Mouse (Mus musculus): Measurements from ENCODE around the gene Pcid2. TPM values are rescaled to one million over a fixed set of nuclear protein-coding genes. Genes with fewer than 3 reads are reported as not detected.

The Pcid2 gene
- total and polyA plus RNA-seq, 3 experiments: 50.1 to 90.6 (median 68.1) TPM

DNA sequence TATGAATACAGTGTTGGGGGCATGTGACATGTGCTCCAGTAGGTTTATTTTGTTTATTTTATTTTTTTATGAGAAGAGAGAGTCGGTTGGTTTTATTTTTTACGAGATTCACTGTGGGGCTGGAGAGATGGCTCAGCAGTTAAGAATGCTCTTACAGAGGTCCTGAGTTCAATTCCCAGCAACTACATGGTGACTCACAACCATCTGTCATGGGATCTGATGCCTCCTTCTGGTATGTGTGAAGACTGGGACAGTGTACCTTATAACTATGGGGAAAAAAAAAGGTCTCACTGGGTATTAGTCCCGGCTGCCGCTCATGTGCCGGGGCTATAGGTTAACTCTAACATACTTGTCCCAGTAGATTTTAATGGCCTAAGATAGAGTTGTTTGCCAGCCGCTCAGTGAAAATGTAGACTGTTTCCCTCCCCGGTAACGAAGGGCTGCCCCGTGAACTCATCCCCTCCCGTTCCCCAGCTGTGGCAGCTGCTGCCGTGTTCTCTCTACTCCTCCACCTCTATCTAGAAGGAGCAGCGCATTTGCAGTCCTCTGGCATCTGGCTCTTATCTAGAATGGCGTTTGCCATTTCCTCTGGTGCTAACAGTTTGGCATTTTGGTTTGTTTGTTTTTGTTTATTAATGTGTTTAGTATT, 2.9 kb upstream of the Pcid2 start (continued):
- TF ChIP-seq MAFK (IDR thresholded peaks at IDR 0.05; ENCODE audit: borderline replicate concordance, low read depth, low read length): no peak
- TF ChIP-seq MYC (IDR thresholded peaks at IDR 0.05; ENCODE audit: low read depth, low read length): 0 out of 2 replicates have a peak, but pooled peaks have one; percentile 8
- no peak for TF ChIP-seq CHD1 (IDR thresholded peaks at IDR 0.05; ENCODE audit: low read depth, low read length)

DNA sequence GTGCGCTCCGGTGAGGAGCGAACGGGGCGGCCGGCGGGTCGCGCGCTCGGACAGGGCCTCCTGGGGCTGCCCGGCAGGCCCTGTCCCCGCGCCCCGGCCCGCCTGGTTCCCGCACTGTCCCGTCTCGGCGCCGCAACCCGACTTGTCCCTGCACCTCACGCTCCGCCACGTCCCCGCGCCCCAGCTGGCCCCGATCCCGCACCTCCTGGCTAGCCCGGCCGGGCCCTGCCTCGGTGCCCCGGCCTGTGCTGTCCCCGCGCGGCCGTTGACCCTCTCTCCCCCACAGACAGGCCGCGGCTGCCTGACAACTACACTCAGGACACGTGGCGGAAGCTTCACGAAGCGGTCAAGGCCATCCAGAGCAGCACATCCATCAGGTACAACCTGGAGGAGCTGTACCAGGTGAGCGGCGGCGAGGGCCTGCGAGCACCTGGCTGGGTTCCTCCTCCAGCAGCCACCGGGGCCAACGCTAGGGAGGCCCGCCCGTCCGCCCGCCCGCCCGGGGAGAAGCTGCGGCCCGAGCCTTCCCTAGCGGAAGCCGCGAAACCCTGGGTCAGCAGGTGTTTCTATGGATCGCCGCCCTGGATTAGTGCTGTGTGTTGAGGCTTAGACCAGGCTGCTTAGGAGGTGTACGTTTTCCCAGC, 771 bp upstream of the Pcid2 start:
- no peaks in the 10 kb centered on the region for H3K9me3 ChIP-seq (replicated peaks; ENCODE audit: insufficient read depth, low read length)
- TF ChIP-seq MAX (IDR thresholded peaks at IDR 0.05; ENCODE audit: low read length) (no peak), POLR2AphosphoS5 (IDR thresholded peaks at IDR 0.05; ENCODE audit: borderline replicate concordance, low read depth, low read length) (no peak), CTCF (IDR thresholded peaks at IDR 0.05 in 2 of 3, conservative IDR thresholded peaks at IDR 0.05 in 1 of 3; ENCODE audit: control insufficient read depth in 1 of 3, insufficient read depth in 1 of 3, low read depth in 2 of 3, low read length in 3 of 3, poor library complexity in 1 of 3, severe bottlenecking in 1 of 3) (no peak), UBTF (IDR thresholded peaks at IDR 0.05; ENCODE audit: borderline replicate concordance, insufficient read depth, low read depth, low read length) (0 out of 2 replicates have a peak, but pooled peaks have one; percentile 51), ZC3H11A (IDR thresholded peaks at IDR 0.05; ENCODE audit: low read depth, low read length) (no peak), MYC (IDR thresholded peaks at IDR 0.05; ENCODE audit: low read depth, low read length) (no peak), TAL1 (IDR thresholded peaks at IDR 0.05; ENCODE audit: low read length) (no peak), MAFK (IDR thresholded peaks at IDR 0.05; ENCODE audit: borderline replicate concordance, low read depth, low read length) (no peak), GABPA (IDR thresholded peaks at IDR 0.05; ENCODE audit: low read depth, low read length) (no peak), MEF2A (IDR thresholded peaks at IDR 0.05; ENCODE audit: extremely low read depth, insufficient replicate concordance, low read depth, low read length, poor library complexity, severe bottlenecking) (no peak), RCOR1 (IDR thresholded peaks at IDR 0.05; ENCODE audit: low read depth, low read length) (0 out of 2 replicates have a peak, but pooled peaks have one; percentile 0), MXI1 (IDR thresholded peaks at IDR 0.05; ENCODE audit: low read depth, low read length) (peak; percentile 17; the same call in 1 of the 2 replicates), ZNF384 (IDR thresholded peaks at IDR 0.05; ENCODE audit: low read depth, low read length) (no peak), MAZ (IDR thresholded peaks at IDR 0.05; ENCODE audit: low read depth, low read length) (no peak), KAT2A (conservative IDR thresholded peaks at IDR 0.05; ENCODE audit: low read depth, low read length) (no peak; the same call in 1 of the 2 replicates), SMC3 (IDR thresholded peaks at IDR 0.05; ENCODE audit: low read depth, low read length) (no peak)
- H3K79me2 ChIP-seq (ENCODE audit: control insufficient read depth, insufficient read depth, low read length, poor library complexity): peaks cover 74% of the 10 kb centered on the region
- H3K4me1 ChIP-seq (ENCODE audit: control insufficient read depth in 1 of 2, insufficient read depth in 2 of 2, low read length in 2 of 2): peaks cover 18 to 34% of the 10 kb centered on the region in 2 experiments
- peak overlapping the region; percentile 62 for H3K27ac ChIP-seq (ENCODE audit: control insufficient read depth, low read depth, low read length)
- no peaks in the 10 kb centered on the region for H3K27me3 ChIP-seq (ENCODE audit: control insufficient read depth in 1 of 2, insufficient read depth in 2 of 2, low read length in 2 of 2)
- H3K4me3 ChIP-seq (ENCODE audit: control insufficient read depth in 1 of 2, insufficient read depth in 1 of 2, low read depth in 2 of 2, low read length in 2 of 2): peak overlapping the region; percentile 91 to 94
- peaks cover 3 to 32% of the 10 kb centered on the region in 2 experiments; a peak in 3 of 4 replicates for H3K36me3 ChIP-seq (ENCODE audit: control insufficient read depth in 1 of 2, insufficient read depth in 2 of 2, low read length in 2 of 2)
- H3K9ac ChIP-seq (ENCODE audit: control insufficient read depth, low read depth, low read length, poor library complexity, severe bottlenecking): peak overlapping the region; percentile 94
- DNase-seq (ENCODE audit: low read depth, low spot score): peak; percentile 67
